Mouse (Mus musculus) forebrain, embryonic 16.5 days (tissue): ENCODE measurements at regions not wholly inside any gene's neighbourhood (a gene's known extent, or its start where the extent isn't known, plus 50 kb on each side); places are given as distances from the start of the nearest gene placed in this dataset.

Experiments
- ATAC-seq: fragments of 200-750 bp; cut with Nextera tagmentation; 2 replicates; pipeline ENCODE4 v1.8.0; 2017; ENCODE audit warnings: mild to moderate bottlenecking, moderate library complexity
- H3K27ac ChIP-seq: fragments of 300-500 bp; sonication (generic); 2 replicates; pipeline ENCODE4 v1.5.1; 2014; ENCODE audit warnings: low read length, control low read depth
- H3K27me3 ChIP-seq: fragments of 300-500 bp; sonication (generic); replicated peaks from 2 replicates; pipeline ENCODE4 v1.6.1; 2014; ENCODE audit warnings: low read length; ENCODE audit not compliant: control insufficient read depth, insufficient read depth
- H3K36me3 ChIP-seq: fragments of 300-500 bp; sonication (generic); 2 replicates; pipeline ENCODE4 v1.6.1; 2014; ENCODE audit not compliant: control insufficient read depth, insufficient read depth
- H3K4me1 ChIP-seq: fragments of 300-500 bp; sonication (generic); replicated peaks from 2 replicates; pipeline ENCODE4 v1.6.1; 2014; ENCODE audit warnings: low read length; ENCODE audit not compliant: control insufficient read depth, insufficient read depth
- H3K4me2 ChIP-seq: fragments of 300-500 bp; sonication (generic); 2 replicates; pipeline ENCODE4 v1.6.1; 2014; ENCODE audit warnings: mild to moderate bottlenecking, low read length, control low read depth
- H3K4me3 ChIP-seq: fragments of 300-500 bp; sonication (generic); replicated peaks from 2 replicates; pipeline ENCODE4 v1.5.1; 2014; ENCODE audit warnings: mild to moderate bottlenecking, low read length, control low read depth
- H3K9ac ChIP-seq: fragments of 300-500 bp; sonication (generic); replicated peaks from 2 replicates; pipeline ENCODE4 v1.6.1; 2014; ENCODE audit warnings: low read depth, low read length, control low read depth
- H3K9me3 ChIP-seq: fragments of 300-500 bp; sonication (generic); 2 replicates; pipeline ENCODE4 v1.6.1; 2016; ENCODE audit warnings: low read length; ENCODE audit not compliant: control insufficient read depth
- WGBS: fragments of 180-500 bp; shearing (Covaris S2); extraction: QIAGEN DNeasy Blood & Tissue Kit; methylation state at CpG from one replicate; pipeline ENCODE4 v1.1.7; 2014; 5-methylcytosine and 5-hydroxymethylcytosine counted together

DNA sequence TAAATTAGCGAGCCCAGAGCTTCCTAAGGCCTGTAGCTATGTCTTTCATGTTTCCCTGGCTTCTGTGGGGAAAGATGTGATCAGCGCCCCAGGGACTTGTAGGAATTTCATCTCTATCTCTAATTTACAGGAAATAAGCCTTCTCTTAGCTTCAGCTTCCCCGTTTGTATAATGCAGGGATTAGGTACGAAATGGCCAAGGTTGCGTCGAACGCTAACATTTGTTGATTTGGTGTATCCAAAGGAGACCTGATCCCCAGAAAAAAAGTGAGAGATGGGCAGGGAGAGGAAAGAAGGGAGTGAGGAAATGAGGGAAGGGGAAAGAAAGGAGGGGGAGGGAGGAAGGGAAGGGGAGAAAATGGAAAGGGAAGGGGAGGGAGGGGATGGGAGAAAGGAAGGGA, 54.5 kb upstream of the Ywhaq start:
- H3K4me3 ChIP-seq, result no peak overlapping the region
- no peak overlapping the region for H3K4me2 ChIP-seq
- H3K9me3 ChIP-seq, result no peaks in the 10 kb centered on the region
- H3K9ac ChIP-seq, result no peak overlapping the region
- WGBS, result 89% methylated on average over 7 of the region's 7 CpGs
- no peaks in the 10 kb centered on the region for H3K4me1 ChIP-seq
- H3K36me3 ChIP-seq, result no peaks in the 10 kb centered on the region
- no peak for ATAC-seq
- no peaks in the 10 kb centered on the region for H3K27me3 ChIP-seq
- H3K27ac ChIP-seq, result no peak overlapping the region

DNA sequence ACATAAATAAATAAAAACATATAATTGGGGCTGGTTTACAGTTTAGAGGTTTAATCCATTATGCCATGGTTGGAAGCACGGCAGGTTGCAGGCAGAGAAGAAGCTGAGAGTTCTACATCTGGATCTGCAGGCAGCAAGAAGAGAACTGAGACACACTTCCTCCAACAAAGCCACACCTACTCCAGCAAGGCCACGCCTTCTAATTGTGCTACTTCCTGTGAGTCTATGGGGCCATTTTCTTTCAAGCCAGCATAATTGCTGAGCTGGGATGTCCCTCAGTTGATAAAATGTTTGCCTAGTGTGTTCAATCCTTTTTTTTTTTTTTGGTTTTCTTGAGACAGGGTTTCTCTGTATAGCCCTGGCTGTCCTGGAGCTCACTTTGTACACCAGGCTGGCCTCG, 52.8 kb upstream of the Ywhaq start:
- Histone ChIP-seq H3K27ac (no peak overlapping the region), H3K4me2 (no peak overlapping the region), H3K4me1 (no peaks in the 10 kb centered on the region), H3K9me3 (no peaks in the 10 kb centered on the region), H3K9ac (no peak overlapping the region), H3K27me3 (no peaks in the 10 kb centered on the region), H3K4me3 (no peak overlapping the region), H3K36me3 (no peaks in the 10 kb centered on the region)
- 92% methylated on average over 3 of the region's 3 CpGs for WGBS
- ATAC-seq, result no peak
